Mouse (Mus musculus): ENCODE data around the gene Rsph1. TPM values are rescaled to one million over a fixed set of nuclear protein-coding genes. Genes with fewer than 3 reads are reported as not detected.

Gene Rsph1
- total RNA-seq, 2 experiments from 2014 or later = 4.7 to 17.5 TPM

DNA sequence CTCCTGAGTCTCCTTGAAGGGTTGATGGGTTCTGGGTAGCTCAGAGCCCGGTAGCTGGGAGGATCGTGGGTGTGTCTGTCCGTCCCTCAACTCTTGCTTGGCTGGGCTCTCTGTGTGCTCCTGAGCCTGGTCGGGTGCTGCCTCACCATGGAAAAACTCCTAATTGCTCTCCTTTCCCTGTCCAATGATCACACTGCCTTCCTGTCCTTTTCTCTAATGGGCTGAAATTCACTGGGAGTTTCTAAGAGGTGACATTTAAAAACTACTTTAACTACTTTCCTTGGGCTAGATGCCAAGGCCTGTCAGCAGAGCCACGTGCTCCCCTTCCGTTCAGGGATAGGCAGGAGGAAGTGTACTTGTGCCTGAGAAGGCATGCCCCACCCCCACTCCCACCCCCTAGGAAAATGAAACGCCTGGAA lies 20.3 kb upstream of the Rsph1 start:
- Histone ChIP-seq H3K4me3 (peak overlapping the region; percentile 77), H3K27ac (peak overlapping the region; percentile 60)
- peak; percentile 71 for DNase-seq
- TF ChIP-seq CTCF (IDR thresholded peaks at IDR 0.05) = peak; percentile 67
- intact Hi-C loops (cut with DNase I) = loop anchor here (2.0 kb wide), 2 partner anchors 15 to 43 kb away; no protein-coding TSS in a partner anchor

DNA sequence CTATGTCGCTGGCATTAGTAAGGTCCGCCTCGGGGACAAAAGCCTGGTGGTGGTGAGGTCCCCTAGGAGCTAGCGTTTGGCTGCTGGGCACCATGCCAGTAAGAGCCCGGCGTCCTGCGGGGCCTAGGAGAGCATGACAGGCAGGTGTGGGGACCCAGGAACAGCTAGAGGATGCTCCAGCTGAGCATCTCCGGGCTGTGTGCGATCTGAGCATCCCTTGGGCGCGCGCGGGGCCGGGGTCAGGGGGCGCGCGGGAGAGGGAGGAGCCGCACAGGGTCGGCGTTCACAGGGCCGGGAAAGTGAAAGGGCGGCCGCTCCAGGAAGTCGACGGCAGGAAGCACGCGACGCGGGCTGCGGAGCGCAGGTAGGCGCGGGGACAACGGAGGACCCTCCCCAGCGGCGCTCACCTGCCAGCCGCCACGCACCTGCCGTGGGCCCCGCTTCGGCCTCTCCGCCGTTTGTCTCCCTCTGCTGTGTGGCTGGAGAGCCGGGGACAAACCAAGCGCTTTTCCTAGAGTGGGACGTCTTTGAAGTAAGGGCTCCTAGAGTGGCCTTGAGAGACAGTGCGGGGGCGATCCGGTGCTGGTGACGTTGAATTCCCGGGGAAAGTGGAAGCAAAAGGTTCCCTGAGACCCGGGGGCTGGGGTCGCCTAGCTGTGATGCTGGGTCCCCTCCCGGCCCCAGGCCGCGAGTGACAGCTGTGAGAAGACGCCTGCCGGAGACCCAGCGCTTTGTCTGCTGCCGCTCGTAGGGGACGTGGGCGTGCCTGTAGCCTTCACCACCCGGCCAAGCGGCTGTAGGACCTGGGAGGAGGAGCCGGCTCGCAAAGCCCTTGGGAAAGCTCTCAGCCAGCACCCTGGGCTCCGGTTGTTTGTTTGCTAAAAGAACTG lies 19.0 kb upstream of the Rsph1 start:
- intact Hi-C loops (cut with DNase I) = loop anchor here (2.0 kb wide), 2 partner anchors 13 to 41 kb away; no protein-coding TSS in a partner anchor
- peak; percentile 90 for DNase-seq
- TF ChIP-seq CTCF (IDR thresholded peaks at IDR 0.05) = no peak; the same call in 1 of the 2 replicates
- peak overlapping the region; percentile 60 for H3K27ac ChIP-seq
- peak overlapping the region; percentile 77 for H3K4me3 ChIP-seq

DNA sequence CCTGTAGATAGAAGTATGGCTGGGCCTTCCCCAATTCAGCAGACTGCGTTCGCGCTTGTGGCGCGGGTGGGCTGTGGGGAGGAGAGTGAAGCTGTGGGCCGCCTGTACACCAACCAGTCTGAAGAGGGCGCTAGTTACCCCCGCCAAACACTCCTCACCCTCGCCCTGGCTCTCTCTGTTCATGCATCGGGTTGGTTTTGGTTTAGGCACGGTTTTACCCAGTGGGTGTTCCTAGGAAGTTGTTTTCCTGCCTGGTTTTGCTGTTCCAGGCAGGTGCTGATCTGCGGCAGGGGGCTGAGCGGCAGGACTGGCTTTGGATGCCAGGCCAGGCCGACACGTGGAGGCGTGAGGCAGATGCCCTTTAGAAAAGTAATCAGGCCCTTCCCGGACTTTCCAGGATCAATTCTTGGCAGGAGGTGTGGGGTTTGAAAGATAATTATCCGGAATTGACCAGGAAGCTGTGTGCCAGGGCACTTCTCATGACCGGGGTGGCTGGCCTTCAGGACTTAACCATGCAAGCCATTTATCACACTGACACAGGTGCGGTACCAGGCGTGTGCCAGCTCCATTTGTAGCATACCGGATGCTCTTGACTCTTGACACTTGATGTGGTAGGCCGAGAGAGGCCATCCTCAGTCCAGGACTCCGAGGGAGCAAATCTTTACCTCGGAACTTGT lies 18.2 kb upstream of the Rsph1 start:
- Histone ChIP-seq H3K27ac (peak overlapping the region; percentile 60; the same call in 1 of the 2 replicates), H3K4me3 (peak overlapping the region; percentile 77)
- peak; percentile 57 for TF ChIP-seq CTCF (IDR thresholded peaks at IDR 0.05)
- peak; percentile 45 for DNase-seq
- intact Hi-C loops (cut with DNase I) = no loop called here

DNA sequence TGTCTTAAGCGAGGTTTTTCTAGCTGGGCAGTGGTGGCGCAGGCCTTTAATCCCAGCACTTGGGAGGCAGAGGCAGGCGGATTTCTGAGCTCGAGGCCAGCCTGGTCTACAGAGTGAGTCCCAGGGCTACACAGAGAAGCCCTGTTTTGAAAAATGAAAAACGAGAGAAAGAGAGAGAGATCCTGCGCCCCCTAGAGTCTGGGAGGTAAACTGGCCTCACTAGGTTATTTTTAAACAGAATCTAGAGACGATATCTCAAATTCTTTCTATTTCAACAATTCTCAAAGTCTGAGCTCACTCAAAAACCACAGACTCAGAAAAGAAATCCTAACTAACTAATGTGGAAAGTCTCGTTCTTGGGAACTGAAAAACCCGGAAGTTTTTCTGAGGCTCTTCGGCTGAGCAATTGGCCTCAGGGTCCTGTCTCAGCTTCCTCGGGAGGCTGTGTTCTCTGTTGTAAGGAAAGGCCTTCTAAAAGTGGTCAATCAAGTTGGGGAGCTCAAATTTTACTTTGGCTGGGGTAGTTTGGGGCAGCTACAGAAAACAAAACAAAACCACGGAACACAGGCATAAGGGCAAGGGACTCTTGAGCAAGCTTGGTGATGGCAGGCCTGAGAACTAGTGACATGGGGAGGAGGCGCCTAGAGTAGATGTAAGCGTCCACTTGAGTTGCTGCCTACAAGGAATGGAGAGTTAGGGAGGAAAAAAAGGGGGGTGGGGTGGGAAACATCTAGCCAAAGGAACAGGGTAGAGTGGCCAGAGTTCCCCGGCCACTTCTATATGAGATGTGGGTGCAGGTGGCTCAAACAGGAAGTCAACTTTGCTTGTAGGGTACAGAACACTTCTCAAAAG lies 17.4 kb upstream of the Rsph1 start:
- no peak for DNase-seq
- Histone ChIP-seq H3K4me3 (no peak overlapping the region), H3K27ac (no peak overlapping the region)
- intact Hi-C loops (cut with DNase I) = no loop called here
- TF ChIP-seq CTCF (IDR thresholded peaks at IDR 0.05) = peak; percentile 67

DNA sequence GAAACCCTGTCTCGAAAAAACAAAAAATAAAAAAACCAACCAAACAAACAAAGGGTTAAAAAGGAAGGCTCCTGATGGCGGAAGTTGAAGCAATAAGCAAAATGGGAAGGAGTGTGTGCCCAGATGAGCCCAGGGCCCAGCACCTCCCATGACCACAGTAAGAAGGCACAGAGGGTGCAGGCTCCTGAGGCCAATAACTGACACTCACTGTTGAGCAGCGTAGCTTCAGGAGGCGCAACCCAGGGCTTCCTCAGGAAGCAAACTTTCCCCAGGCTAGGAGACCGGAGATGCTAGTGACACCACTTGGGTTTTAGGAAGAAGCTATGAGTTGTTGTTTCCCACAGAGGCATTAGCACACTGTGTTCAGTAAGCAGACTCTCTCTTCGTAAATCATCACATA lies 13.7 kb upstream of the Rsph1 start:
- Histone ChIP-seq H3K27ac (no peak overlapping the region), H3K4me3 (no peak overlapping the region)
- no peak for TF ChIP-seq CTCF (IDR thresholded peaks at IDR 0.05)
- intact Hi-C loops (cut with DNase I) = no loop called here
- no peak for DNase-seq

DNA sequence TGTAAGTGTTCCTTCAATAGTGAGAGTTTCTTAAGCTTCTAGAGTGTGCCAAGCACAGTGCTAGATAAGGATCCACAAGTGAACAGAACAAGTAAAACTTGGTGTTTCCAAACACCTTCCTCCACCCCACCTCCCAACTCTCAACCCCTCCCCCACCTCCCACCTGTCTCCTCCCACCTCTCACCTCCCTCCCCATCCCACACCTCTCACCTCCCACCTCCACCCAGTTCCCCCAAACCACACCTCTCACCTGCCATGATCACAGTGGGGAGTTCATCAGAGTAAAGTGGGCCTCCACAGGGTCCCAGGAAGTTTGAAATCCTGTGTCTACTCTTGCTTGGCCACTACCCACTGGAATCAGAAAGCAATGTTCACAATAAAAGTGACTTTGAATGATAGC lies 13.1 kb upstream of the Rsph1 start:
- DNase-seq = no peak

DNA sequence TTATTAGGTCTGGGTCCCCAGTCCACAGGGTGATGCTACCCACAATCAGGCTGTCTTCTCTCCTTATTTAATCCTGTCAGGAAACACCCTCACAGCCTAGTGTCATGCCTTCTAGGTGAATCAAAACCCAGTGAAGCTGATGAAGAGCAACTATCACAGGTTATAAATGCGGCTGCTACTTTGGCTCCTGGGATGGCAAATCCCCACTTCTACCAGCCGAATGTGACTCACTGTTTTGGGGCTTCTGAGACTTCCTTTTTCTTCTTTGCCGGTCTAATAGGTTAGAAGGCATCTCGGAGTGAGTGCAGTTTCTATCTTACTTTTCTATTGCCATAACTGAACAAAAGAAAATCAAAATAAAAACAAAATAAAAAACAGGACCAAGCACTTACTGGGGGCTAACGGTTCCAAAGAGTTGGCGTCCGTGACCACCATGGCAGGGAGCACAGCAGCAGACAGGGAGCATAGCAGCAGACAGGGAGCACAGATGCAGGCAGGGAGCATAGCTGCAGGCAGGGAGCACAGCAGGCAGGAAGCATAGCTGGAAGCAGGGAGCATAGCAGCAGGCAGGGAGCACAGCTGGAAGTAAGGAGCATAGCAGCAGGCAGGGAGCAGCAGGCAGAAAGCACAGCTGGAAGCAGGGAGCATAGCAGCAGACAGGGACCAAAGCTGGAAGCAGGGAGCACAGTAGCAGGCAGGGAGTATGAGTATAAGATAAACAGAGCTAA lies 12.0 kb upstream of the Rsph1 start:
- Histone ChIP-seq H3K27ac (no peak overlapping the region), H3K4me3 (no peak overlapping the region)
- intact Hi-C loops (cut with DNase I) = no loop called here
- DNase-seq = no peak
- no peak for TF ChIP-seq CTCF (IDR thresholded peaks at IDR 0.05)

More for the DNA sequence above, 13.1 kb upstream of the Rsph1 start:
- no peak overlapping the region for H3K4me3 ChIP-seq
- H3K27ac ChIP-seq = no peak overlapping the region
- no peak for TF ChIP-seq CTCF (IDR thresholded peaks at IDR 0.05)
- intact Hi-C loops (cut with DNase I) = no loop called here

DNA sequence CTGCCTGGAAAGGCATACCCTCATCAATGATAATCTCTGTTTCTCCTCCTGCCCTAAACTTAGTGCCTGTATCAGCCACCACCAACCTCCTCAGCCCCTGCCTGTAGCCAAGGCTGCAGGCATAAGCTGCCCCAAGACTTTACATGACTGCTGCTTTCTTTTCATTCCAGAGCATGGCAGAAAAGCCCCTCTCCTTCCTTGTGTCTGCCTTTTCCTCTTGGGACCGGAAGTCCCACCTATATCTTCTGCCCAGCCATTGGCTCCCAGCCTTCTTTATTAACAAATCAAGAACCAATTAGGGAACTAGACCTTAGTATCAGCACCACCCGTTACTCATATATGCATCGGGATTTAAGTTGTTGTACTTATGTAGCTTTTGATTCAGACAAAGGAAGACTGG lies 10.0 kb upstream of the Rsph1 start:
- no peak overlapping the region for H3K4me3 ChIP-seq
- no peak for DNase-seq

DNA sequence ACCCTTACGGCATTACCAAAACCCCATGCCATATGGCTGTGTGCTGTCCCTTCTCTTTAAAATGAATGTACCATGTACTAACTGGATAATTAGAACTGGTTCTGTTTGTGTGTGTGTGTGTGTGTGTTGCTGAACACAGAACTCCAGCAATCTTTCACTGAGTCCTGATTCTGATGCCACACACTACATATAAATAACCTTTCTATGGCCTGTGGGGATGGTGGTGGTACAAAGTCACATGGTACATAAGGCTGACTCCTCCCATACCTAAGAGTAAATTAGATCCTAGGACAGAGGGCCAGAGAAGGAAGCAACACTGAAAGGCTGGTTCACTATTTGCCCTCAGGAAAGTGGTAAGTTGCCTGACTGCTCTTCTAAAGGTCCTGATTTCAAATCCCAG lies 9.3 kb upstream of the Rsph1 start, which contains the start of gene Slc37a1:
Gene Slc37a1, plus strand, starts transcription at position 301 of the 400 bp plus-strand sequence.
- no peak for TF ChIP-seq CTCF (IDR thresholded peaks at IDR 0.05)
- Histone ChIP-seq H3K27ac (no peak within 1 kb of the TSS), H3K4me3 (no peak within 1 kb of the TSS)
- intact Hi-C loops (cut with DNase I) = no loop called here
- DNase-seq = no peak

More for the DNA sequence above, 10.0 kb upstream of the Rsph1 start:
- intact Hi-C loops (cut with DNase I) = no loop called here
- no peak overlapping the region for H3K27ac ChIP-seq
- TF ChIP-seq CTCF (IDR thresholded peaks at IDR 0.05) = no peak

DNA sequence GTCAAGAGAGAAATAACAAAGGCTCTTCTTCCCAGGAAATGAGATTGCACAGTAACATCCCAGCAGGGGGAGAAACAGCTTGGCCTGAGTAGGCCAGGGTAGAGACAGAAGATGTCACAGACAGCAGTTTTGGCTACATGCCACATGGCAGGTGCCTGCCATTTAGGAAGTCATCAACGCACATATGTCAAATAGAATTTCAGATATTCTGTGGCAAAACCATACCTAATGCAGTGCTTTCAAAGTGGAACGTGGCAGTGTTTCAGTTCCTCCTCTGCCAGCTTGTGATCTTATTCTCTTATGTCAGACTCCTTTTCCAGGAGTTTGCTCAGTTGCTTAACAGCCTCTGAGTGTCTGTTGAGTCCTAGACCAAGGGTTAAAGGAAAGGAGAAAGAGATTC lies 8.7 kb upstream of the Rsph1 start:
- no peak for TF ChIP-seq CTCF (IDR thresholded peaks at IDR 0.05)
- no peak for DNase-seq
- Histone ChIP-seq H3K4me3 (no peak overlapping the region), H3K27ac (no peak overlapping the region)
- intact Hi-C loops (cut with DNase I) = no loop called here

DNA sequence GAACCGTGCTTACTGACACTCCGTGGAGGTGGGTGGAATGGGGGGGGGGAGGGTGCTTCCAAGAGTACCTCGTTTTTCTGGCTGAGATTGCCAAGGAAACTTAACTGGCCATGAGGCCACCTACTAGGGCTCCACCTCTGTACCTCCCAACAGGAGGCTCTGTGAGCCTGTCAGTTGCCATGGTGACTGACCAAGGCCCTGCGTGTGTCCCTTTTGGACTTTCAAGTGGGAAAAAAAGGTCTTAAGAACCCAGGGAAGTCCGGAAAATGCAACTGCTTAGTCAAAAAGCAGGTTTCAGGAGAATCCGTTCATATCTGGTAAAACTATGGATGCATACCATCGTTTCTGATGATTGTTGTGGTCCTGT lies 5.5 kb upstream of the Rsph1 start:
- intact Hi-C loops (cut with DNase I) = loop anchor here (2.0 kb wide), 1 partner anchor 14 kb away; no protein-coding TSS in a partner anchor
- H3K27ac ChIP-seq = no peak overlapping the region

More for the DNA sequence above, 5.5 kb upstream of the Rsph1 start:
- H3K4me3 ChIP-seq = no peak overlapping the region
- no peak for TF ChIP-seq CTCF (IDR thresholded peaks at IDR 0.05)
- DNase-seq = no peak

Measured in gastrocnemius, adult 2 months (tissue).